24 mouse cellular contexts compared by ENCODE assay signal in genomic region chr11:101050359-101050758, GRCm38 (mm10). TPM values are rescaled to one million over a fixed set of nuclear protein-coding genes. Genes with fewer than 3 reads are reported as not detected.
DNase-seq lines count a peak whose midpoint lies in the region; ATAC-seq and TF ChIP-seq lines count a peak whose summit lies in the region.
"Had no signal": no experiment of that assay in that cellular context is flagged by ENCODE, and none has a peak within 500 bp of the region (broad histone marks: within the 10 kb centered on the region; RNA-seq: fewer than 3 reads in every experiment).

No protein-coding gene starts in this region.

- 94% methylated on average over 9 of the region's 9 CpGs for WGBS in heart, embryonic 10.5 days
- 91% methylated on average over 9 of the region's 9 CpGs for WGBS in kidney, embryonic 14.5 days
- 92% methylated on average over 9 of the region's 9 CpGs for WGBS in liver, postnatal 0 days (ENCODE audit: insufficient replicate concordance)

- H3K9me3 ChIP-seq in heart, embryonic 10.5 days = no peaks in the 10 kb centered on the region
- 0 out of 2 replicates have a peak, but pooled peaks cover 3% of the 10 kb centered on the region for H3K9me3 ChIP-seq in kidney, embryonic 14.5 days (ENCODE audit: control insufficient read depth, low read length)
- peaks cover 5% of the 10 kb centered on the region for H3K9me3 ChIP-seq in liver, postnatal 0 days (ENCODE audit: low read length)
- H3K9me3 ChIP-seq: embryonic facial prominence, embryonic 15.5 days; limb, embryonic 15.5 days; liver, embryonic 15.5 days; midbrain, embryonic 13.5 days; neural tube, embryonic 12.5 days had no signal

- TF ChIP-seq EP300 in liver, postnatal 0 days (IDR thresholded peaks at IDR 0.05; ENCODE audit: low read depth) = no peak

- no peak for ATAC-seq in kidney, embryonic 14.5 days (ENCODE audit: low FRiP score, low TSS enrichment)
- no peak for ATAC-seq in liver, postnatal 0 days
- ATAC-seq: forebrain, postnatal 0 days; hindbrain, embryonic 16.5 days; lung, postnatal 0 days; midbrain, embryonic 13.5 days had no signal

- H3K27ac ChIP-seq in heart, embryonic 10.5 days = peak overlapping the region; percentile 13; the same call in 1 of the 2 replicates
- no peak overlapping the region for H3K27ac ChIP-seq in kidney, embryonic 14.5 days (ENCODE audit: low read depth, low read length)
- no peak overlapping the region for H3K27ac ChIP-seq in liver, postnatal 0 days (ENCODE audit: low read depth)
- H3K27ac ChIP-seq: embryonic facial prominence, embryonic 15.5 days; limb, embryonic 15.5 days; liver, embryonic 15.5 days; midbrain, embryonic 13.5 days; neural tube, embryonic 12.5 days had no signal

- DNase-seq in heart, embryonic 10.5 days (ENCODE audit: low spot score) = no peak
- DNase-seq in heart, adult 9 months (ENCODE audit: low spot score in 2 of 2) = no peak
- DNase-seq in right cerebral cortex, adult 18-20 months = peak; percentile 54
- DNase-seq in right cerebral cortex, adult 2 months (ENCODE audit: low spot score in 2 of 2) = no peak
- DNase-seq in cerebellum, postnatal 14 days = peak; percentile 75 to 78
- DNase-seq in yolk sac, embryonic 10.5 days (ENCODE audit: low spot score) = no peak
- DNase-seq in liver, postnatal 0 days = no peak
- DNase-seq: adrenal gland, postnatal 36 days; forebrain, postnatal 0 days; heart, adult 11 months; heart, postnatal 36 days; kidney, adult 11 months; kidney, postnatal 14 days; right cerebral cortex, postnatal 25 days; thymus, adult 2 months had no signal

- TF ChIP-seq CTCF in liver, postnatal 0 days (IDR thresholded peaks at IDR 0.05; ENCODE audit: low read depth) = no peak

- H3K9ac ChIP-seq in kidney, embryonic 14.5 days (ENCODE audit: low read depth, low read length) = no peak overlapping the region
- H3K9ac ChIP-seq in liver, postnatal 0 days (replicated peaks) = no peak overlapping the region
- H3K9ac ChIP-seq: embryonic facial prominence, embryonic 15.5 days; forebrain, postnatal 0 days; limb, embryonic 15.5 days; liver, embryonic 15.5 days; midbrain, embryonic 13.5 days; neural tube, embryonic 12.5 days had no signal

- H3K4me1 ChIP-seq in heart, embryonic 10.5 days = peaks cover 24% of the 10 kb centered on the region
- H3K4me1 ChIP-seq in kidney, embryonic 14.5 days (ENCODE audit: control insufficient read depth, insufficient read depth, low read length) = no peaks in the 10 kb centered on the region
- no peaks in the 10 kb centered on the region; the same call in 1 of the 2 replicates for H3K4me1 ChIP-seq in liver, postnatal 0 days (ENCODE audit: insufficient read depth)
- H3K4me1 ChIP-seq: embryonic facial prominence, embryonic 15.5 days; limb, embryonic 15.5 days; midbrain, embryonic 13.5 days; neural tube, embryonic 12.5 days had no signal

- H3K36me3 ChIP-seq in heart, embryonic 10.5 days = peaks cover 92% of the 10 kb centered on the region
- peaks cover 38% of the 10 kb centered on the region for H3K36me3 ChIP-seq in kidney, embryonic 14.5 days (ENCODE audit: control insufficient read depth, insufficient read depth, low read length)
- peaks cover 58% of the 10 kb centered on the region for H3K36me3 ChIP-seq in liver, postnatal 0 days (replicated peaks; ENCODE audit: insufficient read depth, low read length)

- no peaks in the 10 kb centered on the region for H3K27me3 ChIP-seq in heart, embryonic 10.5 days (ENCODE audit: insufficient read depth, poor library complexity, severe bottlenecking)
- H3K27me3 ChIP-seq in kidney, embryonic 14.5 days (ENCODE audit: control insufficient read depth, insufficient read depth, low read length) = no peaks in the 10 kb centered on the region
- no peaks in the 10 kb centered on the region for H3K27me3 ChIP-seq in liver, postnatal 0 days (ENCODE audit: insufficient read depth, low read length)
- H3K27me3 ChIP-seq: CH12.LX; embryonic facial prominence, embryonic 15.5 days; limb, embryonic 15.5 days; liver, embryonic 15.5 days; midbrain, embryonic 13.5 days; neural tube, embryonic 12.5 days had no signal

- H3K4me3 ChIP-seq in heart, embryonic 10.5 days = no peak overlapping the region
- no peak overlapping the region for H3K4me3 ChIP-seq in kidney, embryonic 14.5 days (ENCODE audit: low read length)
- H3K4me3 ChIP-seq in liver, postnatal 0 days (ENCODE audit: low read depth, low read length) = no peak overlapping the region
- H3K4me3 ChIP-seq: embryonic facial prominence, embryonic 15.5 days; limb, embryonic 15.5 days; liver, embryonic 15.5 days; midbrain, embryonic 13.5 days; neural tube, embryonic 12.5 days had no signal

- no peak overlapping the region for H3K4me2 ChIP-seq in kidney, embryonic 14.5 days (replicated peaks; ENCODE audit: low read depth, low read length)
- no peak overlapping the region for H3K4me2 ChIP-seq in liver, postnatal 0 days (ENCODE audit: low read depth, low read length)
- H3K4me2 ChIP-seq: embryonic facial prominence, embryonic 15.5 days; limb, embryonic 15.5 days; liver, embryonic 15.5 days; midbrain, embryonic 13.5 days; neural tube, embryonic 12.5 days had no signal

RNA-seq across cellular contexts. Expression of gene Naglu, which starts 19.5 kb away (rescaled TPM):
- polyA plus RNA-seq in heart, embryonic 10.5 days (2016; fragmentation: Nextera tagmentation; extraction: Ambion mirVana) = 13.9 and 15.8 TPM in 2 replicates
- 7.0 and 11.5 TPM in 2 replicates for polyA plus RNA-seq in kidney, embryonic 14.5 days (2014; fragmentation: Nextera tagmentation; extraction: Ambion mirVana)
- polyA plus RNA-seq in liver, postnatal 0 days (2015; fragmentation: Nextera tagmentation; extraction: Ambion mirVana) = 19.1 and 19.3 TPM in 2 replicates

RNA-seq across cellular contexts. Expression of gene Hsd17b1, which starts 27.9 kb away (rescaled TPM):
- 0.21 TPM in 1 of 2 replicates, not detected in the other for polyA plus RNA-seq in heart, embryonic 10.5 days (2016; fragmentation: Nextera tagmentation; extraction: Ambion mirVana)
- polyA plus RNA-seq in kidney, embryonic 14.5 days (2014; fragmentation: Nextera tagmentation; extraction: Ambion mirVana) = 0.16 TPM in 1 of 2 replicates, not detected in the other
- 0.23 and 0.33 TPM in 2 replicates for polyA plus RNA-seq in liver, postnatal 0 days (2015; fragmentation: Nextera tagmentation; extraction: Ambion mirVana)
- polyA plus RNA-seq: forebrain, postnatal 0 days; midbrain, embryonic 13.5 days had no signal

RNA-seq across cellular contexts. Expression of gene Coasy, which starts 32.0 kb away (rescaled TPM):
- polyA plus RNA-seq in heart, embryonic 10.5 days (2016; fragmentation: Nextera tagmentation; extraction: Ambion mirVana) = 36.5 and 37.0 TPM in 2 replicates
- 42.0 and 44.9 TPM in 2 replicates for polyA plus RNA-seq in kidney, embryonic 14.5 days (2014; fragmentation: Nextera tagmentation; extraction: Ambion mirVana)
- 38.5 and 42.9 TPM in 2 replicates for polyA plus RNA-seq in liver, postnatal 0 days (2015; fragmentation: Nextera tagmentation; extraction: Ambion mirVana)

RNA-seq across cellular contexts. Expression of gene Mlx, which starts 36.7 kb away (rescaled TPM):
- polyA plus RNA-seq in heart, embryonic 10.5 days (2016; fragmentation: Nextera tagmentation; extraction: Ambion mirVana) = 42.6 and 52.0 TPM in 2 replicates
- 39.7 and 48.7 TPM in 2 replicates for polyA plus RNA-seq in kidney, embryonic 14.5 days (2014; fragmentation: Nextera tagmentation; extraction: Ambion mirVana)
- polyA plus RNA-seq in liver, postnatal 0 days (2015; fragmentation: Nextera tagmentation; extraction: Ambion mirVana) = 24.1 and 26.1 TPM in 2 replicates

RNA-seq across cellular contexts. Expression of gene Atp6v0a1, which starts 41.1 kb away (rescaled TPM):
- 54.4 and 66.3 TPM in 2 replicates for polyA plus RNA-seq in heart, embryonic 10.5 days (2016; fragmentation: Nextera tagmentation; extraction: Ambion mirVana)
- polyA plus RNA-seq in kidney, embryonic 14.5 days (2014; fragmentation: Nextera tagmentation; extraction: Ambion mirVana) = 29.2 and 38.8 TPM in 2 replicates
- polyA plus RNA-seq in liver, postnatal 0 days (2015; fragmentation: Nextera tagmentation; extraction: Ambion mirVana) = 25.0 and 29.4 TPM in 2 replicates

Comparison
In these comparisons a context has a peak if more than half of its experiments do, and no peak if none do; other contexts are left out.
1. DNase-seq: peak in right cerebral cortex, adult 18-20 months (single experiment) and cerebellum, postnatal 14 days (2 of 2); none in heart, embryonic 10.5 days (single experiment), heart, adult 9 months (0 of 2), right cerebral cortex, adult 2 months (0 of 2), yolk sac, embryonic 10.5 days (single experiment) and liver, postnatal 0 days (single experiment).